Mouse (Mus musculus) spleen, adult 2 months (tissue): Measurements from ENCODE around the gene Bcam. TPM values are rescaled to one million over a fixed set of nuclear protein-coding genes. Genes with fewer than 3 reads are reported as not detected.
A peak's percentile ranks its signal among the peaks of the same experiment; 100 is the strongest.

Experiments used
- DNase-seq, 2 experiments: peaks; one replicate each; pipeline versions ENCODE4 v3.0.0 to v3.0.0-alpha.2; 2012 to 2021; ENCODE audit warnings: low spot score in 2 of 2, low read depth in 1 of 2
- H3K27ac ChIP-seq: fragments of 200-500 bp; 2 replicates; pipeline ENCODE4 v1.5.1; 2012; ENCODE audit warnings: low read length, inconsistent platforms; ENCODE audit not compliant: insufficient read depth
- H3K27me3 ChIP-seq: fragments of 200-500 bp; 2 replicates; pipeline ENCODE4 v1.6.1; 2012; ENCODE audit warnings: mild to moderate bottlenecking, moderate library complexity, low read length, inconsistent platforms; ENCODE audit not compliant: control insufficient read depth, insufficient read depth
- H3K36me3 ChIP-seq: fragments of 200-500 bp; 2 replicates; pipeline ENCODE4 v1.6.1; 2012; ENCODE audit warnings: mild to moderate bottlenecking, low read length, inconsistent platforms; ENCODE audit not compliant: control insufficient read depth, insufficient read depth
- H3K4me1 ChIP-seq: fragments of 200-500 bp; 2 replicates; pipeline ENCODE4 v1.6.1; 2011; ENCODE audit warnings: inconsistent platforms; ENCODE audit not compliant: control insufficient read depth, insufficient read depth, insufficient read length
- H3K4me3 ChIP-seq: fragments of 200-500 bp; 2 replicates; pipeline ENCODE4 v1.5.1; 2011; ENCODE audit warnings: mild to moderate bottlenecking, inconsistent platforms; ENCODE audit not compliant: insufficient read depth, insufficient read length; ENCODE audit errors: extremely low read depth
- CTCF ChIP-seq: fragments of 200-500 bp; IDR thresholded peaks from 2 replicates; pipeline ENCODE4 v1.5.1; 2011; ENCODE audit warnings: mild to moderate bottlenecking, inconsistent platforms; ENCODE audit not compliant: insufficient read depth, insufficient read length, insufficient replicate concordance; ENCODE audit errors: extremely low read depth
- POLR2A ChIP-seq: fragments of 200-500 bp; IDR thresholded peaks from 2 replicates; pipeline ENCODE4 v1.6.1; 2011; ENCODE audit warnings: low read depth, low read length, inconsistent platforms
- WGBS: fragments of 180-500 bp; shearing (Covaris S2); methylation state at CpG from one replicate; pipeline ENCODE4 v1.1.7; 2018; 5-methylcytosine and 5-hydroxymethylcytosine counted together
- polyA plus RNA-seq: library from polyadenylated mRNA; depleted of rRNA; stranded (reverse); fragments of >200 nt; gene quantifications from 2 replicates; pipeline ENCODE4 v1.2.3, GENCODE M21; 2012

Bcam gene
- polyA plus RNA-seq, 1 experiment: 30.1 TPM

GRCm38 (mm10) chr7:19753587-19753986 lies 17.2 kb downstream of the Bcam start:
- peaks cover 4% of the 10 kb centered on the region for H3K27me3 ChIP-seq
- WGBS: 12% methylated on average over 7 of the region's 7 CpGs
- no peaks in the 10 kb centered on the region for H3K36me3 ChIP-seq
- TF ChIP-seq CTCF (no peak), POLR2A (no peak)
- no peak overlapping the region for H3K27ac ChIP-seq
- no peaks in the 10 kb centered on the region; the same call in 1 of the 2 replicates for H3K4me1 ChIP-seq
- no peak for DNase-seq
- H3K4me3 ChIP-seq: no peak overlapping the region

- Histone ChIP-seq H3K27me3 (peaks cover 4% of the 10 kb centered on the region), H3K27ac (no peak overlapping the region), H3K4me1 (no peaks in the 10 kb centered on the region; the same call in 1 of the 2 replicates), H3K4me3 (no peak overlapping the region), H3K36me3 (no peaks in the 10 kb centered on the region)
- 89% methylated on average over 8 of the region's 8 CpGs for WGBS
- DNase-seq: no peak
- no peak for TF ChIP-seq CTCF
- no peak for TF ChIP-seq POLR2A
Measured at GRCm38 (mm10) chr7:19752652-19753051, 18.2 kb downstream of the Bcam start.

- H3K27ac ChIP-seq: no peak overlapping the region
- WGBS: 49% methylated on average over 4 of the region's 4 CpGs
- no peak for DNase-seq
- no peaks in the 10 kb centered on the region for H3K36me3 ChIP-seq
- no peak overlapping the region for H3K4me3 ChIP-seq
- H3K27me3 ChIP-seq: peaks cover 4% of the 10 kb centered on the region
- TF ChIP-seq POLR2A (no peak), CTCF (no peak)
- H3K4me1 ChIP-seq: no peaks in the 10 kb centered on the region; the same call in 1 of the 2 replicates
Measured at GRCm38 (mm10) chr7:19751070-19751383, 19.8 kb downstream of the Bcam start.

- H3K4me3 ChIP-seq: peak within 1 kb of the TSS; percentile 43; the same call in 1 of the 2 replicates
- peak; percentile 27 to 56 for DNase-seq
- no peak for TF ChIP-seq POLR2A
- TF ChIP-seq CTCF: peak; percentile 62; the same call in 1 of the 2 replicates
- H3K27me3 ChIP-seq: peaks cover 4% of the 10 kb centered on the region
- H3K36me3 ChIP-seq: no peaks in the 10 kb centered on the region
- no peaks in the 10 kb centered on the region; the same call in 1 of the 2 replicates for H3K4me1 ChIP-seq
- peak within 1 kb of the TSS; percentile 31; the same call in 1 of the 2 replicates for H3K27ac ChIP-seq
- WGBS: 30% methylated on average over 19 of the region's 19 CpGs
Measured at GRCm38 (mm10) chr7:19750217-19751069, 20.4 kb downstream of the Bcam start, which contains the start of gene Nectin2. Gene Nectin2, minus strand, starts transcription at chr7:19750483.

- peak overlapping the region; percentile 43 for H3K4me3 ChIP-seq
- DNase-seq: peak; percentile 33 to 53
- no peaks in the 10 kb centered on the region; the same call in 1 of the 2 replicates for H3K4me1 ChIP-seq
- peak overlapping the region; percentile 45; the same call in 1 of the 2 replicates for H3K27ac ChIP-seq
- WGBS: 3% methylated on average over 45 of the region's 46 CpGs
- no peaks in the 10 kb centered on the region for H3K36me3 ChIP-seq
- peaks cover 4% of the 10 kb centered on the region for H3K27me3 ChIP-seq
- no peak for TF ChIP-seq POLR2A
- peak; percentile 29; the same call in 1 of the 2 replicates for TF ChIP-seq CTCF
Measured at GRCm38 (mm10) chr7:19749389-19750216, 21.2 kb downstream of the Bcam start.

GRCm38 (mm10) chr7:19748219-19749195 lies 22.3 kb downstream of the Bcam start:
- Histone ChIP-seq H3K27me3 (peaks cover 4% of the 10 kb centered on the region), H3K4me1 (no peaks in the 10 kb centered on the region; the same call in 1 of the 2 replicates), H3K27ac (peak overlapping the region; percentile 45), H3K36me3 (no peaks in the 10 kb centered on the region), H3K4me3 (peak overlapping the region; percentile 43; the same call in 1 of the 2 replicates)
- TF ChIP-seq CTCF (no peak), POLR2A (no peak)
- no peak for DNase-seq
- 8% methylated on average over 32 of the region's 32 CpGs for WGBS
